Mouse (Mus musculus) bone marrow macrophage, adult 2 months (primary cell): ENCODE measurements around the gene Eva1a. TPM values are rescaled to one million over a fixed set of nuclear protein-coding genes. Genes with fewer than 3 reads are reported as not detected.

Experiments
- H3K27ac ChIP-seq: 2 replicates; pipeline ENCODE4 v1.5.1; 2012; ENCODE audit warnings: low read depth, low read length; ENCODE audit not compliant: insufficient read depth
- H3K4me1 ChIP-seq: 2 replicates; pipeline ENCODE4 v1.6.1; 2012; ENCODE audit warnings: low read length; ENCODE audit not compliant: control insufficient read depth, insufficient read depth
- H3K4me3 ChIP-seq: 2 replicates; pipeline ENCODE4 v1.5.1; 2012; ENCODE audit warnings: mild to moderate bottlenecking, low read length, moderate library complexity; ENCODE audit not compliant: insufficient read depth
- CTCF ChIP-seq: IDR thresholded peaks from 2 replicates; pipeline ENCODE4 v1.5.1; 2012; ENCODE audit warnings: low read depth, mild to moderate bottlenecking, low read length, moderate library complexity
- POLR2A ChIP-seq: IDR thresholded peaks from 2 replicates; pipeline ENCODE4 v1.6.1; 2012; ENCODE audit warnings: mild to moderate bottlenecking, low read depth, low read length, borderline replicate concordance
- polyA plus RNA-seq: library from polyadenylated mRNA; stranded (reverse); fragments of >200 nt; gene quantifications from 2 replicates; pipeline ENCODE4 v1.2.4, GENCODE M21; 2012; ENCODE audit not compliant: missing spikeins, insufficient read depth, insufficient read length

Gene Eva1a
- polyA plus RNA-seq, 1 experiment, result not detected

- TF ChIP-seq POLR2A, result no peak
- TF ChIP-seq CTCF, result no peak
- Histone ChIP-seq H3K4me1 (no peaks in the 10 kb centered on the region), H3K27ac (no peak overlapping the region), H3K4me3 (no peak overlapping the region)
These were observed 77.0 kb downstream of the Eva1a start for GRCm38 (mm10) chr6:82117871-82118270.

DNA sequence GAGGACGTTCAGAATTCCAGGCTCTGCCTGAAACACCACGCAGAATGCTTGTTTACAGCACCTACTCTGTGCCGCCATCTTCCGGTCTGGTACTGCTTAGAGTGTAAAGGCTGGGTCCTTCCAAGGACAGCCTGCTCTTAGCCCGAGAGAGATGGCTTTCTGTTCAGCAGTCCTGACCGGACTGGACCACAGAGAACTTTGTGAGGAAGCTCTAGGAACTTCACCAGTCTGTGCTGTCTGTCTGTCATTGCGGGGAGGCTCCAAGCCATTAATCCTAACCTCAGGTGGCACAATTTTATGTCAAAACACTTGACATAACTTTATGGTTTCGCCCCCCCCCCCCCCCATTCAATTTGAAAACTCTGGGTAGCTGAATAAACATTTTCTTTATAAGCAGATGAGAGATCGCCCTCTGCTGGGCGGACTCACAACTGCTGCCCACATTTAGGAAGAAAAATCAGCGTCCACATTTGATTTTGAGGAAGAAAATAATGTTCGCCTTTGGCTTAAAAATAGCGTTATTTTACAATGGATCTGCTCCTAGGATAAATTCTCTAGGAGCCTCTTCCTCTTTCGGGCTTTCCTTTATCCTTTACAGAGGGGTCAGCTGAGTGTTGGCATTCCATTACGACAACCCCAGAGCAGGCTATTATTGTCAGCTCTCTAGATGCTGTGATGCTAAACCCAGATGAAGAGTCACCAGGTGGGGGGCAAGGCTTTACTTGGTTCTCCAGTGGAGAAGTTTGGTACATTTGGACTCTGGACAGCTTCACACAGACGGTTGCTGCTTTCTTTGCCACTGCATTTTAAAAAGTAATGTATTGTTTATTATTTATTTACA, 78.7 kb downstream of the Eva1a start:
- H3K4me3 ChIP-seq, result no peak overlapping the region
- no peak overlapping the region for H3K27ac ChIP-seq
- TF ChIP-seq POLR2A, result no peak
- no peak for TF ChIP-seq CTCF
- H3K4me1 ChIP-seq, result no peaks in the 10 kb centered on the region

DNA sequence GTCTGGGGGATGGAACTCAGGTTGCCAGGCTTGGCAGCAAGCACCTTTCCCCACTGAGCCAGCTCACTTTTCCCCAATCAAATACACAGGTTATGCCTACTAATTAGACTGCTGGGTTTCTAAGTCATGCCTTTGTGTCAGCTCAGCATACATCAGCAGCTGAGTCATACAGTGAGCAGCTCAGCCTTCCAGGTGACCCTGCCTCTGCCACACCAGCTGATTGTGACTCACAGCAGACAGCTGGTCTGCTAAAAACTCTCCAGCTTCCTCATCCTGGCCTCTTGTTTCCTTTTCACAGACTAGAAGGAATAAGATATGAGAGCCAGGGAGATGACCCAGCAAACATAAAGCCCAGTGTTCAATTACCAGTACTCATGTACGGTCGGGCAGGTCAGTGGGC, 84.3 kb downstream of the Eva1a start:
- H3K4me3 ChIP-seq, result no peak overlapping the region
- H3K27ac ChIP-seq, result no peak overlapping the region
- H3K4me1 ChIP-seq, result peaks cover 2% of the 10 kb centered on the region; the same call in 1 of the 2 replicates
- no peak for TF ChIP-seq POLR2A
- TF ChIP-seq CTCF, result no peak

DNA sequence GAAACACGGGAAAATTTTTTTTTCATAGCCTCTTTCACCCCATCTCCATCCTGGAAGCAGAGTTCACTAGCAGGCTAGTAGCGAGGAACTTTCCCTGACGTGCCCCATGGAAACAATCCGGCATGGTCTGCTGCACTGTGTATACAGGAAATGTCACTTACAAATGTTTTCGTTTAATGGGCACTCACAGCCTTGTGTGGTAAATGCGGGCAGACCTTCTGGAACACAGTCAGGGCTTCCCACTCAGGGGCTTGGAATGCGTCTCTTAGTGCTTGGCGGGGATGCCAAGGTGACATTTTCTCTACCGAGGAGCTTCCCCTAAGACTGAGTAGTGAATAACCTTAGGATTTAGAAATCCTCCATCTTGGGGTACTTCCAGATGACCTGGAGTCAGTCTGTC, 87.0 kb downstream of the Eva1a start:
- Histone ChIP-seq H3K4me1 (peaks cover 2% of the 10 kb centered on the region; the same call in 1 of the 2 replicates), H3K4me3 (no peak overlapping the region), H3K27ac (no peak overlapping the region)
- TF ChIP-seq CTCF, result no peak
- TF ChIP-seq POLR2A, result no peak

DNA sequence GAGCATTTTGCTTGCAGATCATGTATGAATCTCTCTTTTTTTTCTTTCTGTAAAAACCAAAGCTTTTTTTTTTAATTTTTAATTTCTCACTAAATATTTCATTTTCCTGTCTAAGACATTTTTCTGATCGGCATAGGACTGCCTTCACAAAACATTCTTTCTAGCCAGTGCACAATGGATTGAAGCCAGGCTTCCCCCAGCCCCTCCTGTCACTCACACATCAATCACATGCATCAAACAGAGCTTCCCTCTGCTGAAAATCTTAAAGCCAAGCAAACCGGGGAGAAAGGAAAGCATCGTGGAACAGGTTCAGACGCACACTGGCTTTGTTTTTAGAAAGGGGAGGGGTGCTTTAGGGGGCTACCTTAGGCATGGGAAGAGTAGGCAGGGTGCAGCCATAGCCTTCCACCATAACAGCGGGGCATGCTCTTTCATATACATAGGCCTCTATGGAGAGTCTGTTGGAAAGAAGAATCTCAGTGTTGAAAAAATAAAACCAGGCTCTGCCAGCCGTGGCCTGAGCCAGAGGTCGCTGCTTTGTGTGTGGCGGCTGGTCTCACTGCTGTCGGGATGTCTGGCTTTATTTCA, 88.9 kb downstream of the Eva1a start:
- Histone ChIP-seq H3K4me1 (peaks cover 2% of the 10 kb centered on the region; the same call in 1 of the 2 replicates), H3K4me3 (no peak overlapping the region), H3K27ac (no peak overlapping the region)
- TF ChIP-seq POLR2A (no peak), CTCF (no peak)

DNA sequence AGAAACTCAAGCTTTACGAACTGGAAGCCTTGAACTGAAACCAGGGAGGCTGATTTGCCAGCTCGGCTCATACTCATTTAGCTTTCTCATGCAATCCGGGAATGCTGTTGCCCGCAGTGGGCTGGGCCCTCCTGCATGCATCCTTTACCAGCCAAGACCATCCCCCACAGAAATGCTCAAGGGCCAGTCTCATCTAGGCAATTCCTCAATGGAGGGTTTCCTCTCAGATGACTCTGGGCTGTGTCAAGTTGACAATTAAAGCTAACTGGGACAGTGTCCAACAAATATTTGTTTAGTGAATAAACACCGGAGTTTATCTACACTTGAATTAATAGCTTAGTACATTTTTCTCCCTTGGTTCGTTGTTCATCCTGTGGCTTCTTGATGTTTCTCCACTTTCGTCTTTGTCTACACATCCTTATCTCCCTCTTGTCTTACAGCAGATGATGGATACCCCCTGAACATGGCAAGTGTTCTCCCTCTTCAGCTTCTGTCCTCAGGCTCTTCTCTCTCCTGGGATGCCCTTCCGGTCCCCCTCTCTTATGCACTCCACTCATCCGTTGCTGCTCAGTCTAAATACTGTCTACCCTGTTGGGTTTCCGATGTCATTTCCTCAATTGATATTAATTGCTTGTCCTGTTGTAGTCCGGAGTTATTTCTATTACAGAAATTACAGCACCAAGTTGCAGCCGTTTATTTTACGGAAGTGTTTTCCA, 92.2 kb downstream of the Eva1a start:
- no peak overlapping the region for H3K27ac ChIP-seq
- TF ChIP-seq POLR2A (no peak), CTCF (no peak)

DNA sequence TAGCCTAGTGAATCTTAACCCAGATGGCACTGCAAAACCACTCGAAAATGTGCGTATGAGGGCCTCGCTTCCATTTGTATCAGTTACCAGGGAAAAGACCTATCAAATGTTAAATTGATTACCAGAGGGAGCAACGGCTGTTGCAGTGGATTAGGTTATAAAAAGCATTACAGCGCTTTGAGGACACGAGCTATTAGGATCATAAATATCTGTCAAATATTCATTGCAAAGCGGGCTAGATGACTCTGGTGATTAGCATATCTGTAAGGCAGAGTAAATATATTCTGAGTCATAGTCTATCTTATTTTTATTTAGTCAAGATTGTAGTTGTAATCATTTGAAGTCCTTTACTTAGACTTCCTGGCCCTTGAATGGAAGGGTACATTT, 92.7 kb downstream of the Eva1a start:
- Histone ChIP-seq H3K27ac (no peak overlapping the region), H3K4me3 (no peak overlapping the region), H3K4me1 (no peaks in the 10 kb centered on the region)
- no peak for TF ChIP-seq CTCF
- TF ChIP-seq POLR2A, result no peak

More for the DNA sequence above, 92.2 kb downstream of the Eva1a start:
- Histone ChIP-seq H3K4me3 (no peak overlapping the region), H3K4me1 (no peaks in the 10 kb centered on the region)

DNA sequence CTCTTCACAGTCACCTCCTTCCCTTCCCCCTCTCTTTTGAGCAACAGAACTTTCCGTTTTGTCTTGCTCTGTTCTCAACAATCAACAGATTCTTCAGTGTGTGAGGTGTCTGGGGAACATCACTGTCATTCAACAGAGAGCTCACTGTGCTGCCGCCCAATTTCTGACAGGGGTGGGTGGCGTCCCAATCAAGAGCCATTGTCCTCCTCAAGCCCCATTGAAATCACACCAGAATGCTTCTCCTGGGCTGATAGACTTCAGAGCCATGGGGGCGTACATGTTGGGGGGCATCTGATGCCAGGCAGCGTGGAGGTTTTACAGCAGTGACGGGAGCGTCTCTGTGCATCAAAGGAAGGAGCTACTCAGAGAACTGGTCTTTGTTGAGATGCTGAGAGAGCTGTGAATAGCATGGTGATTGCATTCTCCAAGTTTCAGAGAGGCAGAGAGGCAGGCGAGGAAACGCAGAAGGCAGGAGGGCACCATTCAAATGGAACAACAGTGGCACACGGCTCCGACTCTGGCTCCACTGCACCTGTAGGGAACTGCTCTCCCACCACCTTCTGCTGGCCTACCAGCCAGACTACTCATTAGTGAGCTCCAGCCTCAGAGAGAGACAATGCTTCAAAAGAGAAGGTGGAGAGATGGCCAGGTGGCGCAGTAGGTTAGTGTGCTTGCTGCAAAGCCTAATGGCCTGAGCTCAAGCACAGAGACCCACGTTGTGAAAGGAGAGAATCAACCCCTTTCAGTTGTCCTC, 95.3 kb downstream of the Eva1a start:
- Histone ChIP-seq H3K4me3 (no peak overlapping the region), H3K27ac (no peak overlapping the region), H3K4me1 (no peaks in the 10 kb centered on the region)
- TF ChIP-seq POLR2A (no peak), CTCF (no peak)

Other genes with a start within 250 kb of the Eva1a start
- 9.1 and 18.6 TPM in 2 replicates for gene Gcfc2, start 117.4 kb upstream of the Eva1a start, polyA plus RNA-seq
- 18.3 and 22.3 TPM in 2 replicates for gene Mrpl19, start 75.1 kb upstream of the Eva1a start, polyA plus RNA-seq